Mouse (Mus musculus): ENCODE results near the gene Mdh1. TPM values are rescaled to one million over a fixed set of nuclear protein-coding genes. Genes with fewer than 3 reads are reported as not detected.

Gene Mdh1
- 415 and 427 TPM in 2 replicates for polyA plus RNA-seq (2014; fragmentation: Nextera tagmentation; extraction: Ambion mirVana)

- peak; percentile 100 for ATAC-seq (ENCODE audit: insufficient number of reproducible peaks, low FRiP score, low TSS enrichment, low read depth)
- peak within 1 kb of the TSS; percentile 85 for H3K4me2 ChIP-seq (ENCODE audit: low read depth, severe bottlenecking)
- H3K4me3 ChIP-seq (ENCODE audit: low read depth, low read length): peak within 1 kb of the TSS; percentile 72
- under 1% methylated on average over 42 of the region's 42 CpGs for WGBS
- H3K4me1 ChIP-seq (ENCODE audit: control insufficient read depth, insufficient read depth, low read length): peaks cover 4% of the 10 kb centered on the region; the same call in 1 of the 2 replicates
- no peaks in the 10 kb centered on the region for H3K36me3 ChIP-seq (ENCODE audit: control insufficient read depth, insufficient read depth, low read length)
- H3K27me3 ChIP-seq (ENCODE audit: control insufficient read depth, insufficient read depth, low read length): no peaks in the 10 kb centered on the region
- H3K9me3 ChIP-seq (ENCODE audit: control insufficient read depth, low read length): no peaks in the 10 kb centered on the region
- peak within 1 kb of the TSS; percentile 72 for H3K9ac ChIP-seq (ENCODE audit: low read length)
- no peak within 1 kb of the TSS for H3K27ac ChIP-seq (replicated peaks; ENCODE audit: low read depth, low read length)
- DNase-seq (ENCODE audit: low spot score): peak; percentile 95
These were observed at the start of gene Mdh1, which contains the start of gene Wdpcp for GRCm38 (mm10) chr11:21571700-21572381. Gene Mdh1, minus strand, starts transcription at chr11:21572367. Gene Wdpcp, plus strand, starts transcription at chr11:21572235.

- no peak overlapping the region for H3K27ac ChIP-seq (replicated peaks; ENCODE audit: low read depth, low read length)
- no peaks in the 10 kb centered on the region for H3K36me3 ChIP-seq (ENCODE audit: control insufficient read depth, insufficient read depth, low read length)
- DNase-seq (ENCODE audit: low spot score) (no peak), ATAC-seq (ENCODE audit: insufficient number of reproducible peaks, low FRiP score, low TSS enrichment, low read depth) (no peak)
- no peaks in the 10 kb centered on the region for H3K4me1 ChIP-seq (ENCODE audit: control insufficient read depth, insufficient read depth, low read length)
- H3K9ac ChIP-seq (ENCODE audit: low read length): no peak overlapping the region
- no peak overlapping the region for H3K4me2 ChIP-seq (ENCODE audit: low read depth, severe bottlenecking)
- H3K9me3 ChIP-seq (ENCODE audit: control insufficient read depth, low read length): no peaks in the 10 kb centered on the region
- H3K27me3 ChIP-seq (ENCODE audit: control insufficient read depth, insufficient read depth, low read length): no peaks in the 10 kb centered on the region
- H3K4me3 ChIP-seq (ENCODE audit: low read depth, low read length): no peak overlapping the region
These were observed 43.7 kb upstream of the Mdh1 start for GRCm38 (mm10) chr11:21615915-21616314.

- Histone ChIP-seq H3K27ac (replicated peaks; ENCODE audit: low read depth, low read length) (no peak overlapping the region), H3K9ac (ENCODE audit: low read length) (no peak overlapping the region), H3K9me3 (ENCODE audit: control insufficient read depth, low read length) (no peaks in the 10 kb centered on the region), H3K27me3 (ENCODE audit: control insufficient read depth, insufficient read depth, low read length) (no peaks in the 10 kb centered on the region), H3K36me3 (ENCODE audit: control insufficient read depth, insufficient read depth, low read length) (no peaks in the 10 kb centered on the region), H3K4me1 (ENCODE audit: control insufficient read depth, insufficient read depth, low read length) (no peaks in the 10 kb centered on the region), H3K4me3 (ENCODE audit: low read depth, low read length) (no peak overlapping the region), H3K4me2 (ENCODE audit: low read depth, severe bottlenecking) (no peak overlapping the region)
- WGBS: 67% methylated on average over 5 of the region's 5 CpGs
- no peak for DNase-seq (ENCODE audit: low spot score)
- no peak for ATAC-seq (ENCODE audit: insufficient number of reproducible peaks, low FRiP score, low TSS enrichment, low read depth)
These were observed 30.3 kb upstream of the Mdh1 start for GRCm38 (mm10) chr11:21602497-21602896.

- Histone ChIP-seq H3K4me2 (ENCODE audit: low read depth, severe bottlenecking) (no peak overlapping the region), H3K36me3 (ENCODE audit: control insufficient read depth, insufficient read depth, low read length) (no peaks in the 10 kb centered on the region), H3K27ac (replicated peaks; ENCODE audit: low read depth, low read length) (no peak overlapping the region), H3K4me3 (ENCODE audit: low read depth, low read length) (no peak overlapping the region), H3K9ac (ENCODE audit: low read length) (no peak overlapping the region), H3K27me3 (ENCODE audit: control insufficient read depth, insufficient read depth, low read length) (no peaks in the 10 kb centered on the region), H3K4me1 (ENCODE audit: control insufficient read depth, insufficient read depth, low read length) (no peaks in the 10 kb centered on the region), H3K9me3 (ENCODE audit: control insufficient read depth, low read length) (no peaks in the 10 kb centered on the region)
- DNase-seq (ENCODE audit: low spot score) (no peak), ATAC-seq (ENCODE audit: insufficient number of reproducible peaks, low FRiP score, low TSS enrichment, low read depth) (no peak)
- WGBS: 56% methylated on average over 1 of the region's 1 CpGs
These were observed 11.1 kb upstream of the Mdh1 start for GRCm38 (mm10) chr11:21583286-21583685.

- WGBS: 70% methylated on average over 7 of the region's 7 CpGs
- Histone ChIP-seq H3K36me3 (ENCODE audit: control insufficient read depth, insufficient read depth, low read length) (no peaks in the 10 kb centered on the region), H3K4me1 (ENCODE audit: control insufficient read depth, insufficient read depth, low read length) (no peaks in the 10 kb centered on the region), H3K27me3 (ENCODE audit: control insufficient read depth, insufficient read depth, low read length) (no peaks in the 10 kb centered on the region), H3K27ac (replicated peaks; ENCODE audit: low read depth, low read length) (no peak overlapping the region), H3K4me2 (ENCODE audit: low read depth, severe bottlenecking) (no peak overlapping the region), H3K4me3 (ENCODE audit: low read depth, low read length) (no peak overlapping the region), H3K9me3 (ENCODE audit: control insufficient read depth, low read length) (no peaks in the 10 kb centered on the region), H3K9ac (ENCODE audit: low read length) (no peak overlapping the region)
- ATAC-seq (ENCODE audit: insufficient number of reproducible peaks, low FRiP score, low TSS enrichment, low read depth): no peak
- DNase-seq (ENCODE audit: low spot score): no peak
These were observed 9.3 kb upstream of the Mdh1 start for GRCm38 (mm10) chr11:21581472-21581871.

- ATAC-seq (ENCODE audit: insufficient number of reproducible peaks, low FRiP score, low TSS enrichment, low read depth): no peak
- H3K36me3 ChIP-seq (ENCODE audit: control insufficient read depth, insufficient read depth, low read length): no peaks in the 10 kb centered on the region
- H3K4me2 ChIP-seq (ENCODE audit: low read depth, severe bottlenecking): peak overlapping the region; percentile 85
- peak overlapping the region; percentile 72 for H3K4me3 ChIP-seq (ENCODE audit: low read depth, low read length)
- peaks cover 4% of the 10 kb centered on the region; the same call in 1 of the 2 replicates for H3K4me1 ChIP-seq (ENCODE audit: control insufficient read depth, insufficient read depth, low read length)
- H3K27ac ChIP-seq (replicated peaks; ENCODE audit: low read depth, low read length): no peak overlapping the region
- no peak for DNase-seq (ENCODE audit: low spot score)
- 11% methylated on average over 10 of the region's 10 CpGs for WGBS
- no peaks in the 10 kb centered on the region for H3K27me3 ChIP-seq (ENCODE audit: control insufficient read depth, insufficient read depth, low read length)
- peak overlapping the region; percentile 72 for H3K9ac ChIP-seq (ENCODE audit: low read length)
- H3K9me3 ChIP-seq (ENCODE audit: control insufficient read depth, low read length): no peaks in the 10 kb centered on the region
These were observed 1.2 kb downstream of the Mdh1 start for GRCm38 (mm10) chr11:21570973-21571372.

GRCm38 (mm10) chr11:21570109-21570474, 2.1 kb downstream of the Mdh1 start:
- ATAC-seq (ENCODE audit: insufficient number of reproducible peaks, low FRiP score, low TSS enrichment, low read depth) (no peak), DNase-seq (ENCODE audit: low spot score) (no peak)

GRCm38 (mm10) chr11:21569456-21570108, 2.6 kb downstream of the Mdh1 start:
- WGBS: 79% methylated on average over 3 of the region's 3 CpGs
- Histone ChIP-seq H3K27ac (replicated peaks; ENCODE audit: low read depth, low read length) (no peak overlapping the region), H3K27me3 (ENCODE audit: control insufficient read depth, insufficient read depth, low read length) (no peaks in the 10 kb centered on the region), H3K4me1 (ENCODE audit: control insufficient read depth, insufficient read depth, low read length) (peaks cover 4% of the 10 kb centered on the region; the same call in 1 of the 2 replicates), H3K9me3 (ENCODE audit: control insufficient read depth, low read length) (no peaks in the 10 kb centered on the region), H3K4me3 (ENCODE audit: low read depth, low read length) (no peak overlapping the region), H3K36me3 (ENCODE audit: control insufficient read depth, insufficient read depth, low read length) (no peaks in the 10 kb centered on the region), H3K9ac (ENCODE audit: low read length) (no peak overlapping the region), H3K4me2 (ENCODE audit: low read depth, severe bottlenecking) (no peak overlapping the region)
- ATAC-seq (ENCODE audit: insufficient number of reproducible peaks, low FRiP score, low TSS enrichment, low read depth): no peak
- no peak for DNase-seq (ENCODE audit: low spot score)

More at GRCm38 (mm10) chr11:21570109-21570474, 2.1 kb downstream of the Mdh1 start:
- Histone ChIP-seq H3K9ac (ENCODE audit: low read length) (no peak overlapping the region), H3K27me3 (ENCODE audit: control insufficient read depth, insufficient read depth, low read length) (no peaks in the 10 kb centered on the region), H3K4me3 (ENCODE audit: low read depth, low read length) (no peak overlapping the region), H3K36me3 (ENCODE audit: control insufficient read depth, insufficient read depth, low read length) (no peaks in the 10 kb centered on the region), H3K9me3 (ENCODE audit: control insufficient read depth, low read length) (no peaks in the 10 kb centered on the region), H3K4me1 (ENCODE audit: control insufficient read depth, insufficient read depth, low read length) (peaks cover 4% of the 10 kb centered on the region; the same call in 1 of the 2 replicates), H3K27ac (replicated peaks; ENCODE audit: low read depth, low read length) (no peak overlapping the region), H3K4me2 (ENCODE audit: low read depth, severe bottlenecking) (no peak overlapping the region)
- WGBS: 91% methylated on average over 2 of the region's 2 CpGs

Measured in limb, embryonic 11.5 days (tissue).